Mouse (Mus musculus): ENCODE data around the gene Sctr. TPM values are rescaled to one million over a fixed set of nuclear protein-coding genes. Genes with fewer than 3 reads are reported as not detected.

Sctr gene
- polyA plus RNA-seq, 1 experiment from 2014 or later: not detected

DNA sequence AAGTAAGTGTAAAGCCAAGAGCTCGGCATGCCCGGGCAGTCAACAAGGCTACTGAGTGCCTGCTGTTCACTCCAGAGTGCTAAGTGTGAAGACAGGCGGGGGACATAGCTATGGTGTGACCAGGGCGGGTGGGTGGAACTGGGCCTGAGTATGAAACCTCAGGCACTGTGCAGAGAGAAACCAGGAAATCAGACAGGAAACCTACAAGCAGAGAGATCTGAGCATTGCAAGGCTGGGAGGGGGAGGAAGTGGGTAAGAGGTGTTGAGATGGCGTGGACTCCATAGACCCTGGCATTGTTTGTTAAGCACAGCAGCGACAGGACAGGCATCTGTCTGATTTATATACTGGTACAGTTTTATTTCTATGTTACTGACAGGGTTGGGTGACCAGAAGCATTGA, 48.8 kb downstream of the Sctr start:
- H3K36me3 ChIP-seq (ENCODE audit: control insufficient read depth, insufficient read depth, low read length): no peaks in the 10 kb centered on the region
- ATAC-seq (ENCODE audit: insufficient number of reproducible peaks, low FRiP score, low TSS enrichment, low read depth) (peak; percentile 58; the same call in 1 of the 2 replicates), DNase-seq (ENCODE audit: low spot score) (no peak)
- H3K27ac ChIP-seq (replicated peaks; ENCODE audit: low read depth, low read length): no peak overlapping the region
- WGBS: 74% methylated on average over 6 of the region's 6 CpGs
- H3K4me3 ChIP-seq (ENCODE audit: low read depth, low read length): no peak overlapping the region
- no peak overlapping the region for H3K9ac ChIP-seq (ENCODE audit: low read length)
- H3K9me3 ChIP-seq (ENCODE audit: control insufficient read depth, low read length): no peaks in the 10 kb centered on the region
- no peaks in the 10 kb centered on the region for H3K4me1 ChIP-seq (ENCODE audit: control insufficient read depth, insufficient read depth, low read length)
- no peak overlapping the region for H3K4me2 ChIP-seq (ENCODE audit: low read depth, severe bottlenecking)
- H3K27me3 ChIP-seq (ENCODE audit: control insufficient read depth, insufficient read depth, low read length): no peaks in the 10 kb centered on the region

DNA sequence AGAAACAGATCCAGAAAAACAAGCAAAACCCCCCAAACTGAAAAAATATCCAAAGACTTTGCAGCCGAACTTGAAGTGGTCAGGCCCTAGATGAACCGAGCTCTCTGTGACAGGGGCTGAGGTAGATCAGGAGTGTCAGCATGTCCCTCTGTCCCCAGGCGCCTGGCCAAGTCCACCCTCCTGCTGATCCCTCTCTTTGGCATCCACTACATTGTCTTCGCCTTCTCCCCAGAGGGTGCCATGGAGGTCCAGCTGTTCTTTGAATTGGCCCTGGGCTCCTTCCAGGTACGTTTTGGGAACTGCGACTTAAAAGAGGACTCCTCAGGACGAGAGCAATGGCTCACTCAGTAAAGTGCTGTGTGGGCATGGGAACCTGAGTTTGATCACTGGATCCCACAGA, 49.5 kb downstream of the Sctr start:
- ATAC-seq (ENCODE audit: insufficient number of reproducible peaks, low FRiP score, low TSS enrichment, low read depth) (no peak), DNase-seq (ENCODE audit: low spot score) (no peak)
- Histone ChIP-seq H3K36me3 (ENCODE audit: control insufficient read depth, insufficient read depth, low read length) (no peaks in the 10 kb centered on the region), H3K4me1 (ENCODE audit: control insufficient read depth, insufficient read depth, low read length) (no peaks in the 10 kb centered on the region), H3K9me3 (ENCODE audit: control insufficient read depth, low read length) (no peaks in the 10 kb centered on the region), H3K9ac (ENCODE audit: low read length) (no peak overlapping the region), H3K4me2 (ENCODE audit: low read depth, severe bottlenecking) (no peak overlapping the region), H3K27me3 (ENCODE audit: control insufficient read depth, insufficient read depth, low read length) (no peaks in the 10 kb centered on the region), H3K27ac (replicated peaks; ENCODE audit: low read depth, low read length) (no peak overlapping the region), H3K4me3 (ENCODE audit: low read depth, low read length) (no peak overlapping the region)
- 78% methylated on average over 7 of the region's 7 CpGs for WGBS

DNA sequence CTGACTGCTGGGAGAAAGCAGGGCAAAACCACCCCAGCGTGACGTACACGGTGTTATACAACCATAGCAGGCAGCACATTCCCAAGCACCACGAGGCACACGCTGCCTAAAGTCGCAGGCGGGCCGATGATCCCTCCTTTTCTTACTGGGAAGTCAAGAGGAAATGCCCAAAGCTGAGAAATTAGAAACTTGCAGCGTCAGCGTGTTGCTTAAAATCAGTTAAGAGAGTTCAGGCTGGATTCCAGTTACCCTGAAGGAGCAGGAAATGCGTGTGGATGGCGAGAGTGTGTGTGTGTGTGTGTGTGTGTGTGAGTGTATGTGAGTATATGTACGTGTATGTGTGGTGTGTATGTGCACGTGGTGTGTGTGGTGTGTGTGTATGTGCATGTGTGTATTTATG, 50.4 kb downstream of the Sctr start:
- no peak for DNase-seq (ENCODE audit: low spot score)
- no peaks in the 10 kb centered on the region for H3K4me1 ChIP-seq (ENCODE audit: control insufficient read depth, insufficient read depth, low read length)
- no peak overlapping the region for H3K27ac ChIP-seq (replicated peaks; ENCODE audit: low read depth, low read length)
- no peak for ATAC-seq (ENCODE audit: insufficient number of reproducible peaks, low FRiP score, low TSS enrichment, low read depth)
- 81% methylated on average over 14 of the region's 14 CpGs for WGBS
- H3K4me2 ChIP-seq (ENCODE audit: low read depth, severe bottlenecking): no peak overlapping the region
- H3K4me3 ChIP-seq (ENCODE audit: low read depth, low read length): no peak overlapping the region
- H3K9ac ChIP-seq (ENCODE audit: low read length): no peak overlapping the region
- no peaks in the 10 kb centered on the region for H3K9me3 ChIP-seq (ENCODE audit: control insufficient read depth, low read length)
- no peaks in the 10 kb centered on the region for H3K27me3 ChIP-seq (ENCODE audit: control insufficient read depth, insufficient read depth, low read length)
- H3K36me3 ChIP-seq (ENCODE audit: control insufficient read depth, insufficient read depth, low read length): no peaks in the 10 kb centered on the region

DNA sequence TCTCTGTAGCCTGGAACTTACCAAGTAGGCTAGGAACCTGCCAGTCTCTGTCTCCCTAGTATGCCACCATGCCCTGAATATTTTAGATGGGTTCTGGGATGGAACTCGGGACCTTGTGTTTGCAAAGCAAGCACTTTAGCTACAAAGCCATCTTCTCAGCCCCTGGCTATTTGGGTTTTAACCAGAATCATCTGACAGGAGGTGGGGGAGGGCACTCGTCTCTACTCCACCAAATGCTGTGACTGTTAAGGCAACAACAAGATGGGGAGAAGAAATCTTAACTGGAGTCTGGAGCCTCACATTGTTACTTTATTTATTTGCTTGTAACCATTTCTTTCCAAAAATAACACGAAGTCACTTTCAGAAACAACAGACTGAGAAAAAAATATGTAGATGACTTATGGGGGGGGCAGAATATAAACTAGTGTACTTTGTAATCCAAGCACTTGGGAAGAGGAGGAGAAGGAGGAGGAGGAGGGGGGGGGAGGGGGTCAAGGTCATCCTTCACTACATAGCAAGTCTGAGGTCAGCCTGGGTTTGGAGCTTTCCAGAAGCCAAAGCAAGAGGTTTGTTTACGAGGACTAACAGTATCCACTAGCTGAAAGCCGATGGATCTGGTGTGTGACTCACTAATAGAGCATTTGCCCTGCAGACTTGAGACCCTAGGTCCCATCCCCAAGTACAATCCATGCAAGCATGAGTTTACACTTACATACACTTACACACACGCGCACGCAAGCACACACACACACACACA, 51.2 kb downstream of the Sctr start:
- no peak for ATAC-seq (ENCODE audit: insufficient number of reproducible peaks, low FRiP score, low TSS enrichment, low read depth)
- Histone ChIP-seq H3K36me3 (ENCODE audit: control insufficient read depth, insufficient read depth, low read length) (no peaks in the 10 kb centered on the region), H3K27ac (replicated peaks; ENCODE audit: low read depth, low read length) (no peak overlapping the region), H3K4me3 (ENCODE audit: low read depth, low read length) (no peak overlapping the region), H3K4me2 (ENCODE audit: low read depth, severe bottlenecking) (no peak overlapping the region), H3K27me3 (ENCODE audit: control insufficient read depth, insufficient read depth, low read length) (no peaks in the 10 kb centered on the region), H3K9me3 (ENCODE audit: control insufficient read depth, low read length) (no peaks in the 10 kb centered on the region), H3K4me1 (ENCODE audit: control insufficient read depth, insufficient read depth, low read length) (no peaks in the 10 kb centered on the region), H3K9ac (ENCODE audit: low read length) (no peak overlapping the region)
- DNase-seq (ENCODE audit: low spot score): no peak
- WGBS: 73% methylated on average over 8 of the region's 8 CpGs

DNA sequence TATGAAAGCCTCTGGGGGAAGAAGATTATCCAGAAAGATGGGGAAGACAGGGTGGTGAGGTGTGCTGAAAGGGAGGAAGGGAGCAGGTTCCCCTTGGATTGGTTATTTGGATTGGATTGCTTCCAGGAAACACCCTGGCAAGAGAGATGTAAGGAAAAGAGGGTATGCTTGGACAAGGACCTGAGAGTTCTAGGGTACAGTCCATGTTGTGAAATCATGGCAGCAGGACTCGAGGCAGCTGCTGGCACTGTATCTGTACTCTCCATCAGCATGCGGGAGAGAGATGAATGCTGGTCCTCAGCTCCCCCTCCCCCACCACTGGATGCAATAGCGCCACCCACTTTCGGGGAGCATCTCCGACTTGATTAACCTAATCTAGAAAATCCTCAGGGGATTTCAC, 54.0 kb downstream of the Sctr start:
- H3K27ac ChIP-seq (replicated peaks; ENCODE audit: low read depth, low read length): no peak overlapping the region
- no peak overlapping the region for H3K4me2 ChIP-seq (ENCODE audit: low read depth, severe bottlenecking)
- no peaks in the 10 kb centered on the region for H3K9me3 ChIP-seq (ENCODE audit: control insufficient read depth, low read length)
- DNase-seq (ENCODE audit: low spot score) (no peak), ATAC-seq (ENCODE audit: insufficient number of reproducible peaks, low FRiP score, low TSS enrichment, low read depth) (no peak)
- H3K9ac ChIP-seq (ENCODE audit: low read length): no peak overlapping the region
- no peaks in the 10 kb centered on the region for H3K36me3 ChIP-seq (ENCODE audit: control insufficient read depth, insufficient read depth, low read length)
- WGBS: 80% methylated on average over 5 of the region's 5 CpGs
- no peaks in the 10 kb centered on the region for H3K4me1 ChIP-seq (ENCODE audit: control insufficient read depth, insufficient read depth, low read length)
- no peak overlapping the region for H3K4me3 ChIP-seq (ENCODE audit: low read depth, low read length)
- no peaks in the 10 kb centered on the region for H3K27me3 ChIP-seq (ENCODE audit: control insufficient read depth, insufficient read depth, low read length)

DNA sequence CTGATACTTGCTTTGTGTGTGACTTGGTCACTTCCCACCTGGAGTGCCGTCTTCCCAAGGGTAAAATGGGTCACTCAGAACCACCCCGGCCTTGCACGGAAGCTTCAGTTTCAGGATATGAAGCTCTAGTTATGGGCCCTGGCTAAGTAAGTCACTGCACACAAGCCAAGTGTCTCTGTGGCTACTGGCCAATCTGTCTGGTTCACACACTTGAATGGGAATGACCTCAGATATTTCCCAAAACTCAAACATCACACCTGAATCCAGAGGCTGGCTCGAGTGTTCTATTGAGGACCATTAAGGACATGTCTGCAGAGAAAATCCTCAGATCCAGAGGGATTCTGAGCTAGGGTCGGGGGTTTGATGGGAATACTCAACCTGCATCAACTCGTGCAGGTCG, 55.5 kb downstream of the Sctr start:
- no peak for ATAC-seq (ENCODE audit: insufficient number of reproducible peaks, low FRiP score, low TSS enrichment, low read depth)
- Histone ChIP-seq H3K4me1 (ENCODE audit: control insufficient read depth, insufficient read depth, low read length) (no peaks in the 10 kb centered on the region), H3K4me3 (ENCODE audit: low read depth, low read length) (no peak overlapping the region), H3K9ac (ENCODE audit: low read length) (no peak overlapping the region), H3K27ac (replicated peaks; ENCODE audit: low read depth, low read length) (no peak overlapping the region), H3K4me2 (ENCODE audit: low read depth, severe bottlenecking) (no peak overlapping the region), H3K27me3 (ENCODE audit: control insufficient read depth, insufficient read depth, low read length) (no peaks in the 10 kb centered on the region), H3K9me3 (ENCODE audit: control insufficient read depth, low read length) (no peaks in the 10 kb centered on the region), H3K36me3 (ENCODE audit: control insufficient read depth, insufficient read depth, low read length) (no peaks in the 10 kb centered on the region)
- 89% methylated on average over 7 of the region's 7 CpGs for WGBS
- DNase-seq (ENCODE audit: low spot score): no peak

DNA sequence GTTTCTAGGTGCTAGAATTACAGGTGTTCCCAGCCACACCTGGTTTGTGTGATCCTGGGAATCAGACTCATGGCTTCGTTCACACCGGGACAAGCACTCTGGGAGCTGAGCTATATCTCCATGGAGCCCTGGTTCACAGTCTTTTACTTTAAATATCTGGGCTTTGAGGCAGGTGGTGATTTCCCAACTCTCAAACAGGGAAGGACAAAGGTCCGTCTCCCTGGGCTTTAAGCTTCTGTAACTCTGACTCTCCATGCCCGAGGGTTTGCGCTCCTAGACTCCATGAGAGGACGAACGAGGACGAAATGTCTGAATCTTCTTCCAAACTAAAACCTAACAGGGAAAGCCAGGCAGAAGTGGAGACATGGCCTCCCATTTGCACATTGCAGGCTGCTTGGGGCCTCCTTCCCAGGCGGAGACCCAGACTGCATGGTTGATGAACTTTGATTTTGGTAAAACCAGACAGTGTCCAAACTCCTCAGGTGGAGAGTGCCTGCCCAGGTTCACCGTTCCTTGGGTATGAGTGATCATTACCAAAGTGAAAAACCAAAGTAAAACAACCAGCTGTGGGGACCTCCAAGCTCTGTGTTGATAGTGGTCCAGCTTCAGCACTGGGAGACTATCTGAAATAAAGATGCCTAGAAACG, 57.5 kb downstream of the Sctr start:
- no peak overlapping the region for H3K9ac ChIP-seq (ENCODE audit: low read length)
- H3K27me3 ChIP-seq (ENCODE audit: control insufficient read depth, insufficient read depth, low read length): no peaks in the 10 kb centered on the region
- no peak for DNase-seq (ENCODE audit: low spot score)
- no peaks in the 10 kb centered on the region for H3K36me3 ChIP-seq (ENCODE audit: control insufficient read depth, insufficient read depth, low read length)
- no peak overlapping the region for H3K27ac ChIP-seq (replicated peaks; ENCODE audit: low read depth, low read length)
- ATAC-seq (ENCODE audit: insufficient number of reproducible peaks, low FRiP score, low TSS enrichment, low read depth): no peak
- H3K4me3 ChIP-seq (ENCODE audit: low read depth, low read length): no peak overlapping the region
- WGBS: 93% methylated on average over 11 of the region's 11 CpGs
- no peak overlapping the region for H3K4me2 ChIP-seq (ENCODE audit: low read depth, severe bottlenecking)
- H3K4me1 ChIP-seq (ENCODE audit: control insufficient read depth, insufficient read depth, low read length): no peaks in the 10 kb centered on the region
- no peaks in the 10 kb centered on the region for H3K9me3 ChIP-seq (ENCODE audit: control insufficient read depth, low read length)

DNA sequence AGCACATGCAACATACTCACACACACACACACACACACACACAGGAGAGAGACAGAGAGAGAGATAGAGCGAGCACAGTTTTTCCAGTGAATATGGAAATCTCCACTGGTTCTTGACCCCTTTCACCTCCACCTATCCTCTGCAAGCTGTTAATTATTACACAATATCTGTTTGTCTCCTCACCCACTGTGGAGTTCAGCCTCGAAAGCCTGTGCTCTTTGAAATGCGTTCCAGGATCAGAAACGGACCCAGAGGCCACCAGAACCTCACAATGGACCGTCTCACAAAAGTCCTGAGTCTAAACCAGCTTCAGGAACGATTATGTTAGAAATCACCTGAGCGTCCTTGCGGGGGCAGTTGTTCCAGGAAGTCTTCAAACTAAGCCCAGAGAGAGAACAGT, 59.5 kb downstream of the Sctr start:
- no peak overlapping the region for H3K27ac ChIP-seq (replicated peaks; ENCODE audit: low read depth, low read length)
- no peaks in the 10 kb centered on the region for H3K9me3 ChIP-seq (ENCODE audit: control insufficient read depth, low read length)
- no peak overlapping the region for H3K9ac ChIP-seq (ENCODE audit: low read length)
- WGBS: 89% methylated on average over 8 of the region's 8 CpGs
- ATAC-seq (ENCODE audit: insufficient number of reproducible peaks, low FRiP score, low TSS enrichment, low read depth): no peak
- no peak for DNase-seq (ENCODE audit: low spot score)
- no peaks in the 10 kb centered on the region for H3K36me3 ChIP-seq (ENCODE audit: control insufficient read depth, insufficient read depth, low read length)
- no peak overlapping the region for H3K4me2 ChIP-seq (ENCODE audit: low read depth, severe bottlenecking)
- no peak overlapping the region for H3K4me3 ChIP-seq (ENCODE audit: low read depth, low read length)
- no peaks in the 10 kb centered on the region for H3K27me3 ChIP-seq (ENCODE audit: control insufficient read depth, insufficient read depth, low read length)
- no peaks in the 10 kb centered on the region for H3K4me1 ChIP-seq (ENCODE audit: control insufficient read depth, insufficient read depth, low read length)

Measured in limb, embryonic 11.5 days (tissue).